ENCODE assay signal across 20 mouse cellular contexts in the genomic region with DNA sequence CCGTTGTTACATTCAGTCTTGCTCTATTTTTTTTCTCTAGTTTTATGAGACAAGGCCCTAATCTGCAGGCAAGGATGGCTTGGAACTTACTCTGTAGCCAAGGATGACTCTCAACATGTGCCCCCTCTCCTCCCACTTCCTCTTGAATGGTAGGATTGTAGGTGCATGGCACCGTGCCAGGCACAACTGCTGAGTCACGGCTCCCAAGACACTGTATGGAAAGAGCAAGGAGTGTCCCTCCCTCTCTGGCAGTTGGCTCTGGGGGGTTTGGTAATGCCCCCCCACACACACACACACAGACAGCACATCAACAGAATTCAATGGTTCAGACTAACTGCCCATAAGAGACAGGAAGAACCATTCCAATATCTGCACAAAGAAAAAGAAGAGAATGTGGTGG.
DNase-seq lines count a peak whose midpoint lies in the region; ATAC-seq and TF ChIP-seq lines count a peak whose summit lies in the region.
"Had no signal": no experiment of that assay in that cellular context is flagged by ENCODE, and none has a peak within 500 bp of the region (broad histone marks: within the 10 kb centered on the region; RNA-seq: fewer than 3 reads in every experiment).

No protein-coding gene starts in this region.

- H3K27me3 ChIP-seq in stomach, postnatal 0 days (ENCODE audit: control insufficient read depth, insufficient read depth, low read length): no peaks in the 10 kb centered on the region
- H3K27me3 ChIP-seq: embryonic facial prominence, embryonic 12.5 days; heart, embryonic 13.5 days; kidney, embryonic 15.5 days; liver, embryonic 13.5 days; lung, embryonic 15.5 days had no signal

- DNase-seq in heart, adult 11 months: peak; percentile 61
- DNase-seq in heart, postnatal 36 days: no peak
- peak; percentile 17 for DNase-seq in retina, postnatal 1 day
- DNase-seq in retina, embryonic 14.5 days (ENCODE audit: low spot score): no peak
- DNase-seq in brain, adult 2 months (ENCODE audit: low read depth, low spot score): peak; percentile 63
- peak; percentile 46 for DNase-seq in stomach, postnatal 0 days (ENCODE audit: low spot score)
- DNase-seq in cerebellum, postnatal 4 days (ENCODE audit: low spot score in 2 of 2): no peak
- DNase-seq in adrenal gland, postnatal 10 days: no peak
- DNase-seq: cerebellum, adult 18-20 months; cerebellum, postnatal 36 days; heart, postnatal 4 days; liver, embryonic 13.5 days; right cerebral cortex, postnatal 25 days; thymus, postnatal 4 days had no signal

- intact Hi-C loops in heart, postnatal 36 days (cut with DNase I): no loop called here

- 53% methylated on average over 3 of the region's 3 CpGs for WGBS in stomach, postnatal 0 days

- no peaks in the 10 kb centered on the region for H3K4me1 ChIP-seq in stomach, postnatal 0 days (replicated peaks; ENCODE audit: control insufficient read depth, insufficient read depth)
- H3K4me1 ChIP-seq: heart, embryonic 13.5 days; kidney, embryonic 15.5 days; limb, embryonic 10.5 days; liver, embryonic 13.5 days; lung, embryonic 15.5 days had no signal

- H3K36me3 ChIP-seq in stomach, postnatal 0 days (ENCODE audit: control insufficient read depth, insufficient read depth, low read length): no peaks in the 10 kb centered on the region
- H3K36me3 ChIP-seq: embryonic facial prominence, embryonic 12.5 days; heart, embryonic 13.5 days; kidney, embryonic 15.5 days; limb, embryonic 10.5 days; liver, embryonic 13.5 days; lung, embryonic 15.5 days had no signal

- no peak for TF ChIP-seq EP300 in stomach, postnatal 0 days (optimal IDR thresholded peaks at IDR 0.05)

- no peak overlapping the region for H3K27ac ChIP-seq in stomach, postnatal 0 days (replicated peaks)
- H3K27ac ChIP-seq: embryonic facial prominence, embryonic 12.5 days; heart, embryonic 13.5 days; kidney, embryonic 15.5 days; limb, embryonic 10.5 days; liver, embryonic 13.5 days; lung, embryonic 15.5 days had no signal

- ATAC-seq in stomach, postnatal 0 days (ENCODE audit: low FRiP score, low TSS enrichment): no peak
- ATAC-seq: inflammation-experienced regulatory T-cells, adult 6 months had no signal

- no peaks in the 10 kb centered on the region for H3K9me3 ChIP-seq in stomach, postnatal 0 days (ENCODE audit: control insufficient read depth, low read length)
- H3K9me3 ChIP-seq: embryonic facial prominence, embryonic 12.5 days; heart, embryonic 13.5 days; kidney, embryonic 15.5 days; limb, embryonic 10.5 days; liver, embryonic 13.5 days; lung, embryonic 15.5 days had no signal

- no peak overlapping the region for H3K9ac ChIP-seq in stomach, postnatal 0 days (ENCODE audit: low read length)
- H3K9ac ChIP-seq: embryonic facial prominence, embryonic 12.5 days; heart, embryonic 13.5 days; kidney, embryonic 15.5 days; liver, embryonic 13.5 days; lung, embryonic 15.5 days had no signal

- no peak for TF ChIP-seq CTCF in stomach, postnatal 0 days (IDR thresholded peaks at IDR 0.05; ENCODE audit: low read depth)

- no peak overlapping the region for H3K4me3 ChIP-seq in stomach, postnatal 0 days (ENCODE audit: low read depth, low read length)
- H3K4me3 ChIP-seq: embryonic facial prominence, embryonic 12.5 days; heart, embryonic 13.5 days; kidney, embryonic 15.5 days; limb, embryonic 10.5 days; liver, embryonic 13.5 days; lung, embryonic 15.5 days had no signal

- no peak overlapping the region for H3K4me2 ChIP-seq in stomach, postnatal 0 days (replicated peaks; ENCODE audit: low read depth)
- H3K4me2 ChIP-seq: embryonic facial prominence, embryonic 12.5 days; heart, embryonic 13.5 days; kidney, embryonic 15.5 days; liver, embryonic 13.5 days; lung, embryonic 15.5 days had no signal

Comparison
In these comparisons a context has a peak if more than half of its experiments do, and no peak if none do; other contexts are left out.
1. DNase-seq: peak in heart, adult 11 months (single experiment), retina, postnatal 1 day (single experiment), brain, adult 2 months (single experiment) and stomach, postnatal 0 days (single experiment); none in heart, postnatal 36 days (0 of 2), retina, embryonic 14.5 days (single experiment), cerebellum, postnatal 4 days (0 of 2) and adrenal gland, postnatal 10 days (single experiment).